Mouse (Mus musculus) kidney, adult 2 months (tissue): ENCODE data around the gene Lmln. TPM values are rescaled to one million over a fixed set of nuclear protein-coding genes. Genes with fewer than 3 reads are reported as not detected.
A peak's percentile ranks its signal among the peaks of the same experiment; 100 is the strongest.
"Not testable (repeated sequence)": the region's sequence is repeated elsewhere in the genome, so short reads cannot be mapped to it uniquely, and the experiment has no call there.

Experiments used
- DNase-seq: peaks from one replicate; pipeline ENCODE4 v3.0.0; 2021
- H3K27ac ChIP-seq: fragments of 200-500 bp; 2 replicates; pipeline ENCODE4 v1.5.1; 2012; ENCODE audit warnings: low read depth, low read length, control low read depth, inconsistent platforms; ENCODE audit not compliant: insufficient read depth
- H3K27me3 ChIP-seq: fragments of 200-500 bp; replicated peaks from 2 replicates; pipeline ENCODE4 v1.6.1; 2012; ENCODE audit warnings: mild to moderate bottlenecking, moderate library complexity, low read length, inconsistent platforms; ENCODE audit not compliant: control insufficient read depth, insufficient read depth
- H3K36me3 ChIP-seq: fragments of 200-500 bp; 2 replicates; pipeline ENCODE4 v1.6.1; 2012; ENCODE audit warnings: mild to moderate bottlenecking, moderate library complexity, low read length, inconsistent platforms; ENCODE audit not compliant: control insufficient read depth, insufficient read depth
- H3K4me1 ChIP-seq: fragments of 200-500 bp; 2 replicates; pipeline ENCODE4 v1.6.1; 2011; ENCODE audit warnings: low read length; ENCODE audit not compliant: control insufficient read depth, insufficient read depth
- H3K4me3 ChIP-seq: fragments of 200-500 bp; 2 replicates; pipeline ENCODE4 v1.5.1; 2011; ENCODE audit warnings: mild to moderate bottlenecking, low read depth, low read length, control low read depth; ENCODE audit not compliant: insufficient read depth
- CTCF ChIP-seq: fragments of 200-500 bp; conservative IDR thresholded peaks from 2 replicates; pipeline ENCODE4 v1.5.1; 2011; ENCODE audit warnings: low read depth, mild to moderate bottlenecking, control low read depth, low read length, moderate library complexity, mixed read lengths; ENCODE audit not compliant: insufficient read depth, insufficient read length
- POLR2A ChIP-seq: fragments of 200-500 bp; IDR thresholded peaks from one replicate; pipeline ENCODE4 v1.6.1; 2011; ENCODE audit warnings: low read depth, low read length, control low read depth
- WGBS: fragments of 180-500 bp; shearing (Covaris S2); methylation state at CpG from one replicate; pipeline ENCODE4 v1.1.7; 2018; 5-methylcytosine and 5-hydroxymethylcytosine counted together
- polyA plus RNA-seq: library from polyadenylated mRNA; depleted of rRNA; stranded (reverse); fragments of >200 nt; gene quantifications from 2 replicates; pipeline ENCODE4 v1.2.3, GENCODE M21; 2012

Gene Lmln
- polyA plus RNA-seq, 1 experiment, result 3.1 TPM

DNA sequence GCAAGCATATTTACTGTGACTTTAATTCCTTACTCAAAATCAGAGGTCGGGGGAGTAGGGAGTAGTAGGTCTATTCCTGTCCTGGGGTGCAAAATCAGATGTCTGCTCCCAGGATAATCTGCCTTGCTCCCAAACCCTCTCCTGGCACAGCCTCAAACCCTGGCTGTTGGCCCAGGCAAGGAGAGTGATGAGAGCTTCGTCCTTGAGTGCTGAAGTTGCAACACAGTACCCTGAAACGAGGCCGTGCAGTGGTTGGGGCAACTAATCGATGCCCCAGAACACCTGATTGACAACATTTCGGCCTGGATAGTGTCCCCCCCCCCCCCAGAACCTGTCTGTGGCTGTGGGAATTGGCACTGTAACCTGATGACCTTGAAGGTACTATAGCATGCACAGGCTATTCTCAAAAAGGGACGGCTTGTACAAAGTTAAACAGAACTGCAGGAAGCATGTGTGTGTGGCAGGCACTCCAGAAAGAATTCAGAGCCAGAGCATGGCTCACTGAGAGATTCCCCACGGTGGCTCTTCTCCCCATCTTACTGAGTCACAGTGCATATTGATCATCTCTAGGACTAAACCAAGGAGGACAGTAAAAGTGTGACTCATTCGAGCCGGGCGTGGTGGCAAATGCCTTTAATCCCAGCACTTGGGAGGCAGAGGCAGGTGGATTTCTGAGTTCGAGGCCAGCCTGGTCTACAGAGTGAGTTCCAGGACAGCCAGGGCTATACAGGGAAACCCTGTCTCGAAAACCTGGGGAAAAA lies 101.2 kb downstream of the Lmln start:
- no peak for DNase-seq
- WGBS, result 67% methylated on average over 13 of the region's 13 CpGs
- no peak overlapping the region for H3K27ac ChIP-seq

DNA sequence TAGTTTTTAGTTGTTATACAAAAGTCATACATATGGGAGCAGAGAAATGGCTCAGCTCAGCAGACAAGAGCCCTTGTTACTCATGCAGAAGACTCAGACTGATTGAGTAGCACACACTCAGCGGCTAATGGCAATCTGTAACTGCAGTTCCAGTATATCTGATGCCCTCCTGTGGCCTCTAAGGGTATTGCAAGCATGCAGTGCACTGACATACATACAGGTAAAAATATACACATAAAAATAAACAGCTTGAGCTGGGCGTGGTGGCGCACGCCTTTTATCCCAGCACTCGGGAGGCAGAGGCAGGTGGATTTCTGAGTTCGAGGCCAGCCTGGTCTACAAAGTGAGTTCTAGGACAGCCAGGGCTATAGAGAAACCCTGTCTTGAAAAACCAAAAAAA lies 104.0 kb downstream of the Lmln start:
- DNase-seq, result peak; percentile 55
- peak; percentile 39 for TF ChIP-seq CTCF
- H3K4me1 ChIP-seq, H3K4me3 ChIP-seq, H3K36me3 ChIP-seq, H3K27ac ChIP-seq, H3K27me3 ChIP-seq: not testable (repeated sequence)
- WGBS, result 73% methylated on average over 6 of the region's 6 CpGs

More for the DNA sequence above, 101.2 kb downstream of the Lmln start:
- Histone ChIP-seq H3K4me1 (no peaks in the 10 kb centered on the region), H3K27me3 (no peaks in the 10 kb centered on the region), H3K4me3 (no peak overlapping the region), H3K36me3 (no peaks in the 10 kb centered on the region)
- TF ChIP-seq POLR2A, result no peak
- TF ChIP-seq CTCF, result no peak

DNA sequence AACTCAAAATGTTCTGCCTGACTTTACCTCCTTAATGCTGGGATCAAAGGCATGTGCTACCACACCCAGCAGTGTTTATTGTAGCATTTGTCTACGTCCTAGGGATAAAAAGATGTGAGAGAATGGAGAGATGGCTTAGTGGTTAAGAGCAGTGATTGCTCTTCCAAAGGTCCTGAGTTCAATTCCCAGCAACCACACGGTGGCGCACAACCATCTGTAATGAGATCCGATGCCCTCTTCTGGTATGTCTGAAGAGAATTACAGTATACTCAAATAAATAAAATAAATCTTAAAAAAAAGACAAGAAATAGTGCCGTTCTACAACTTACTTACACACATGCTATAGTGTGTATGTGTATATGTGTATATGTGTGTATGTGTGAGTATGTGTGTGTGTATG lies 105.2 kb downstream of the Lmln start:
- Histone ChIP-seq H3K27me3 (no peaks in the 10 kb centered on the region), H3K36me3 (no peaks in the 10 kb centered on the region), H3K27ac (no peak overlapping the region), H3K4me3 (no peak overlapping the region), H3K4me1 (peaks cover 8% of the 10 kb centered on the region; the same call in 1 of the 2 replicates)
- WGBS, result 40% methylated on average over 5 of the region's 5 CpGs
- DNase-seq, result no peak
- TF ChIP-seq POLR2A, result no peak
- TF ChIP-seq CTCF, result peak; percentile 45

DNA sequence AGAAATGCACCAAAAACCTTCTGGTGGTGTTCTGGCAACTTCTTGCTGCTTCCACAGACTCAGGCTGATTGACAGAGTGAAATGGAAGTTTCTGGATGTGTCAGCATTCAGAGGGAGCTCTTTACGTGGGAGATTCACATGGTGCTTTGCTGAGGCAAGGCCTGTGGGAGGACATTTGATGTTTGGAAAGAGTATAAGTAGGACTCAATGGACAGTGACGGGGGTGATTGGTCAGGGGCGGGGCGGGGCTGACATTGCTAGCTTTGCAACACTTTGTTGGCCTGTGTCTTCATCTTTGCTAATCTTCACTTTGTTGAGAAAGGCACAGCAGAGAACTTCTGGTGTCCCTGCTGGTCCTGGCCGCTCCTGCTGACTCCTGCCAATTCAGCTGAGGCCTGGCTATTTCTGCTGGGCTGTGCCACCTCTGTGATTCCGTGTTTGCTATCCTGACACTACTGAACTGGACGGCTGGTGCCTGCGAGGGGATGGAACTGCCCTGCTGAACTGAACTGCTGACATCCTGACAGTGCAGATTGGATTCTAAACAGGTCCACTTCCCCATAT lies 107.2 kb downstream of the Lmln start:
- H3K36me3 ChIP-seq, result no peaks in the 10 kb centered on the region
- H3K27me3 ChIP-seq, result no peaks in the 10 kb centered on the region
- TF ChIP-seq POLR2A (no peak), CTCF (no peak)
- DNase-seq, result no peak
- peaks cover 8% of the 10 kb centered on the region; the same call in 1 of the 2 replicates for H3K4me1 ChIP-seq
- no peak overlapping the region for H3K27ac ChIP-seq
- WGBS, result 67% methylated on average over 8 of the region's 8 CpGs
- no peak overlapping the region for H3K4me3 ChIP-seq

DNA sequence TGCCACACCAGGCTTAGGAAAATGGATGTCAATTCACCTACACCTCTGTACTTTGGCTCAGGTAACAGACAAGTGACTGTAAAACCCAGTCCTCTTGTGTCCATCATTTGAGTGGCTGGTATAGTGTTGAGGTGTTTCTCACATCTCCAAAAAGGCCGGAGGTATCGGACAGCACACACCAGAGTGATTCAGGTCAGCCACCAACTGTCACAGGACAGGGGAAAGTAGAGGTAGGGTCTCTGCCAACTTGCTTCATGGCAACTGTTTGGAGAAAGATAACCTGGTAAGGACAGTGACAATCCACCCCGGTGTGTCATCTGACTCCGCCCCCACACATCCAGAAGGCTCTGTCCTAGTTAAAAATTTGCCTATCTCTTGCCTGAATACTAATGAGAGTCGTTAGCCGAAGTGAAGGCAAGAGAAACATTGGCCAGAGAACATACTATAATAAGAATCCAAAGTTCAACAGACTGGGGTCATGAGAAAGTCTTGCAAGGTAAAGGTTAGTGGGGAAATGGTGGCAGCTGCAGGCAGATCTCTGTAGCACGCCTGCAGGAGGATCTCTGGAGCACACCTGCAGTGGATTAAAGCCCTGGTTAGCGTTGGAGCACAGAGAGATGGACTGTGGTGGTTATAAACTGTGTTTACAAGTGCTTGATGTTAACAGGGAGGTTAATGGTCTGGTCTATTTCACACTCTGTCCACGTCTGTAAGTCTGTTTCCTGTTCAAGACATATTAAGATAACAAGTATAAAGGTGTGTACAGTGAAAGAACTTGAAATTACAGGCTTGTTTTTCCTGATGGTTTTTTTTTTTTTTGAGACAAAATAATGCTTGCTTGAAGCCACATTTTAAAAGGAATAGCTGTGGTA lies 108.6 kb downstream of the Lmln start:
- peaks cover 8% of the 10 kb centered on the region; the same call in 1 of the 2 replicates for H3K4me1 ChIP-seq
- H3K27me3 ChIP-seq, result no peaks in the 10 kb centered on the region
- H3K27ac ChIP-seq, result peak overlapping the region; percentile 67
- DNase-seq, result peak; percentile 88
- H3K36me3 ChIP-seq, result no peaks in the 10 kb centered on the region
- H3K4me3 ChIP-seq, result no peak overlapping the region
- 38% methylated on average over 9 of the region's 9 CpGs for WGBS
- TF ChIP-seq CTCF, result 0 out of 2 replicates have a peak, but pooled peaks have one; percentile 14
- TF ChIP-seq POLR2A, result no peak

DNA sequence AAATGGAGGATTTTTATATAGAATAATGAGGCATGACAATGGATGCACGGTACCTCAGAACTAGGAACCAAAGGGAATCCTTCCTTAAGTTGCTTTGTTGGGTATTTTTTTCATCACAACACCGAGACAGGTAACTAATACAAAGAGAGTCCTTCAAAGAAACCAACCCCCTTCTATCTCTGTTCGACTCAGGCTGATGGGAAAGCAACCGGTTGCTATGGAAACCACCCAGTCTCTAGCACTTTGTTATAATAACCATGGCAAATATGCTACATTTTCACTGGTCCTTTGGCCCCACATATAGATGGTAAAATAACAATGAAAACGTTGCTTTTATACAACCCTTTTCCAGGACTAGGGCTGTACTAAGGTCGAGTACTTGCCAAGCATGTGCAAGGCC lies 109.5 kb downstream of the Lmln start:
- Histone ChIP-seq H3K27ac (no peak overlapping the region), H3K4me3 (no peak overlapping the region), H3K4me1 (peaks cover 8% of the 10 kb centered on the region; the same call in 1 of the 2 replicates), H3K27me3 (no peaks in the 10 kb centered on the region), H3K36me3 (no peaks in the 10 kb centered on the region)
- TF ChIP-seq POLR2A (no peak), CTCF (no peak)
- no peak for DNase-seq
- WGBS, result 87% methylated on average over 6 of the region's 6 CpGs

DNA sequence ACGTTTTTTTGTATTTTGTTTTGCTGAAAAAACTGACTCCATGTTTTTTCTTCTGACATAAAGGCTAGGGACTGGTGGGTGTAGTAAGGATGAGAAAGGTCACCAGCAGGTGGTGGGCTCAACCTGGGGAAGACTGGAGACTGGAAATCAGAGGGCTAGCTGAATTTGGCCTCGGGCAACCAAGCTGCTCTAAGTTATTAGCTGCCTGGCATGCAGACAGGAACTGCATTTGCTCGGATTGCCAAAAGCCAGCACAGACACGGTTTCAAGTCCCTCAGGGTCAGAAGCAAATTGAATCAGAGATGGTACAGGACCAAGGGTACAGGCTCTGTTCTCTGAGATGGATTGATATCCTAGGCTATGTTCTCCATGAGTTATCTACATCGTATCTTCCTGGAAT lies 110.8 kb downstream of the Lmln start:
- Histone ChIP-seq H3K4me1 (peaks cover 8% of the 10 kb centered on the region; the same call in 1 of the 2 replicates), H3K27me3 (no peaks in the 10 kb centered on the region), H3K27ac (no peak overlapping the region), H3K4me3 (no peak overlapping the region), H3K36me3 (no peaks in the 10 kb centered on the region)
- WGBS, result 55% methylated on average over 5 of the region's 5 CpGs
- no peak for TF ChIP-seq POLR2A
- no peak for TF ChIP-seq CTCF
- no peak for DNase-seq
